Mouse (Mus musculus) kidney, postnatal 36 days (tissue): ENCODE measurements around the gene Tesk1.

Experiments used
- DNase-seq, 2 experiments: peaks; one replicate each; pipeline ENCODE4 v3.0.0; 2021 to 2022; ENCODE audit warnings: mixed read lengths in 2 of 2

Gene Tesk1

DNA sequence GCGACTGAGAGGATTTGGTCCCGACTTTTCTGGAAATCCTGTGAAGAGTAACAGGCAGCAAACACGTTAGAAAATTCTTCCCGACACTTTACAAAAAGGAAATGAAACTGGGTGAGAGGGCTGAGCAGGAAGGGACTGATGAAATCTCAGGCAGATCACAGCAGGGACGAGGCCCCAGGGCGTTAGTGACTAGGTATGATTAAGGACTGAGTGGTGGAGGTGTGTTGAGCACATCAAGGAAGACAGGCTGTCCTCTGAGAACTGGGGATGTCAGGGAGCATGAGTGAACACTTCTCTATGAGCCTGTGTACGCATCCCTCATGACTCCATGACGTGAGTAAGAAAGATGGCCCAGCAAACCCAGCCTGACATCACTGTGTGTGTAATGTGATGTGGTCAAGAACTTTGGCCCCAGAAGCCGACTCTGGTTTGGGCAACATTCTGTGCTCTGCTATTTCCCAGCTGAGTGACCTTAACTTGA is 21.9 kb upstream of the Tesk1 start:
- peak in 1 of 2 experiments; percentile 26 for DNase-seq

DNA sequence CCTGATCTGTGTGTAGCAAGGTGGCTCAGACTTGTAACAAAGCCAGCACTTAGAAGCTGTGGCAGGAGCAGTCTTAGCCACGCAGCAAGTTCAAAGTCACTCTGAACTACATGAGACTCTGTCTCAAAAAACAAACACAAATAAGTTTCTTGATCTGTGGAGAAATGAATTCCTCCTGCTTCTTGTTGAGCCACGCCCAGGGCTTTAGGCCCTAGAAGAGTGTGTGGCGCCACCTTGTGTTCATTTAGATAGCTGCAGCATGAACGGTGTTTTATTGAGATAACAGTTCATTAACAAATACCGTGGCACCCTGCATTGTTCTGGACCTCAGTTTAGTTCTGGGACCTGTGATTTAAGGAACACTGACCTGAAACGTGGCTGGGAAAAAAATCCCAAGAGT is 21.4 kb upstream of the Tesk1 start:
- DNase-seq: peak; percentile 88 to 90

DNA sequence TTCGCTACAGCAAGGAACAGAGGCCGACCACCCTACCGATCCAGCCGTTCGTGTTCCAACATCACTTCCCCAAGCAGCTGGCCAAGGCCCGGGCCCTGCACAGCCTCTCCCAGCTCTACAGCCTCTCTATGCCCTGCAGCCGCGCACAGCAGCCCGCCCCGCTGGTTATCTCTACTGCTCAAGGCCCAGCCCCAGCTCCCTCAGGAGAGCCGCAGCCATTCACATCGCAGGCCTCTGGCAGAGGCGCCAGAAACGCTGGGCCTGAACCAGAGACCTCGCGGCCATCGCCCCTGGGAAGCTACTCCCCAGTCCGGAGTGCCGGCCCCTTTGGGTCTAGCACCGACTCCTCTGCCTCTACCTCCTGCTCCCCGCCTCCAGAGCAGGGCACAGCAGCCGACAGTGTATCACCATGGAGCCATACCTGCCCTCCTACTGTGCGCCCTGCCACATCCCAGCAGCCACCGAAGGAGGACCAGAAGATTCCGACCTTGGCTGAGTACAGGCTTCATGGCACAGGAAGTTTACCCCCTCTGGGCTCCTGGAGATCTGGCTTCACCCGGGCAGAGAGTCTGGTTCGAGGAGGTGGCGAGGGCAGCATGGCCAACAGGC is 20.0 kb upstream of the Tesk1 start:
- DNase-seq: peak in 1 of 2 experiments; percentile 6

DNA sequence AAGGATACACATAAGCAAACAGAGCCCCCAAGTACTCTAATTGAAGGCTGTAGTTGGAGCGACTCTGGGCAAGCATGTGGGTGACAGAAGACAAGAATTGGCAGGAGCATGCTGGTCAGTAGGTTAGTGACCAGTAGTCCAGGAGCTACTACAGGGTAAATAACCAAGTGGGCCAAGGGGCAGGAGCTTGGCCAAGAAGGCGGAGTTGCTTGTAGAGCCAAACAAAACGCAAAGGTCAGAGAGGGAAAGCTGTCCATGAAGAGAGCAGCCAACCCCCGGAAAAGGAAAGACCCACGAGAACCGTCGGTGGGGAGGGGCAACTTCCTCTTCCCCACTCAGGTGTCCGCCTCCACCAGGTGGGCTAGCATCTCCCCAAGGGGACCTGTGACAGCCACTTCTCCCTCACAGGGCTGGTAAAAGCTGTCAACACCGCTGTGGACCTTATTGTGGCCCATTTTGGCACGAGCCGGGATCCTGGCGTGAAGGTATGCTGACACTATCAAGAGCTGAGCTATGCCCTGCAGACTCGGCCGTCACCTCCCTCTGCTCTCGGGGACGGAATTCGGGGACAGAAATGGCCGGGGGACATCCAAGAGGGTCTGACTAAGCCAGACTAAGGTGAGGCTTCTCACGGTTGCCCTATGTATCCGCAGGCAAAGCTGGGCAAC is 18.3 kb upstream of the Tesk1 start:
- peak; percentile 82 to 90 for DNase-seq

DNA sequence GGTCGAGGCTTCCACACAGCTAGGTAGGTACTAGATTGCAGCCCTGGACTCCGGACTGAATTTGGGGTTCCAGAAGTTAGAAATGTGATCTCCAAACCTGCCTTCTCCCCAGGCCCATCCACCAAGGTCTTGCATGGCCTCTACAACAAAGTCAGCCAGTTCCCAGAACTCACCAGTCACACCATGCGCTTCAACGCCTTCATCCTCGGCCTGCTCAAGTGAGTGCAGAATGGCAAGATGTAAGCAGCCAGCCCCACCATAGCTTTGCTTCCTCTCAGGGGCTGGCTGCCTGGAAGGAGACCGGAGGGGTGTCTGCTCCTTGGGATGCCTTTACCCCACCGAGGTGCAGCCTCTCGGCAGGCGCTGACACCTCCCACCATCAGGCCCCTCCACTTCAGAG is 17.7 kb upstream of the Tesk1 start:
- DNase-seq: no peak

DNA sequence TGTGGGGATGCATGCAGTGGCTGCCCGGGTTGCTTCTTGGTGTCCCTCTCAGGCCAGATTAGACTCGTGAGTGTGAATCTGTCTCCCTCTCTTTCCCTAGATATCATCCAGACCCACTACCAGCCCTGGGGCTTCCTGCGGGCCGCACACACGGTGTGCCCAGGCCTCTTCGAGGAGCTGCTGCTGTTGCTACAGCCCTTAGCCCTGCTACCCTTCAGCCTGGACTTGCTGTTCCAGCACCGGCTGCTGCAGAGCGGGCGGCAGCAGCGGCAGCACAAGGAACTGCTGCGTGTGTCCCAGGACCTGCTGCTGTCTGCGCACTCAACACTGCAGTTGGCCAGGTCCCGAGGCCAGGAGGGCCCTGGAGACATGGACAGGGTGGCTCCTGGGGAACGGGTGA is 16.5 kb upstream of the Tesk1 start:
- DNase-seq: no peak

DNA sequence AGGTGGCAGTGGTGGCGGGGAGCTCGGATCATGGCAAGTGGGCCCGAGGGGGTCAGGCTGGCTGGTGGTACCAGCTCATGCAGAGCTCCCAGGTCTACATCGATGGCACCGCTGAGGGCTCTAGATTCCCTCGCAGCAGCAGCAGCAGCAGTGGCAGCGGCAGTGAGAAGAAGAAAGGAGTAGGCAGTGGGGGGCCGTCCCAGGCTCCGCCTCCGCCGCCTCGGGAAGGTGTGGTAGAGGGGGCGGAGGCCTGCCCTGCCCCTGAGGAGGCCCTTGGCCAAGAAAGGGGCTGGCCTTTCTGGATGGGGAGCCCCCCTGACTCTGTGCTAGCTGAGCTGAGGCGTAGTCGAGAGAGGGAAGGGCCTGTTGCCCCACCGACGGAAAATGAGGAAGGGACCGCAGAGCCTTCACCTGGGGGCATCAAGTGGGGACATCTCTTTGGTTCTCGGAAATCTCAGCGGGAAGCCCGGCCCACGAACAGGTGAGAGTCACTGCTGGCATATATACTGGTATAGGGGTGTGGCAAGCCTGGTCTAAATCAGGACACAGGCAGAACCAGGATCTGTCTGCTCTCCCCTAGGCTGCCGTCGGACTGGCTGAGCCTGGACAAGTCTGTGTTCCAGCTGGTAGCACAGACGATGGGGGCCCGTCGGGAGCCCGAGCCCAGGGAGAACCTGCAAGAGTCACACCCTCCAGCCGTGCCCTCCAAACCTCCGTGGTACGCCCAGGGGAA is 15.9 kb upstream of the Tesk1 start:
- DNase-seq: no peak

DNA sequence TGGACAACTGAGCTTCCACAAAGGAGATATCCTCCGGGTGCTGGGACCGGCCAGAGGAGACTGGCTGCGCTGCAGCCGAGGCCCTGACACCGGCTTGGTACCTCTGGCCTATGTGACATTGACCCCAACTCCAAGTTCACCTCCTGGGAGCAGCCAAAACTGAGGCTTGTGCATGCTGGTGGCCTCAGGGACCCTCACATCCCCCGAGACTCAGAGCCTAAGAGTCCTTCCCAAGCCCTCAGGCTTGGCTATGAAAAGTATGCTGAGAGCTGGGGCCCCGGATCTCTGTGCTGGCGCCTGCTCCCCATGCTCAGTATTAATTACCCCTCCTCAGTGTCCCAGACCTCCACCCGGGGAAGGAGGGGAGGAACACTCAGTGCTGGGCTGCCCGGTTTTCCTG is 15.3 kb upstream of the Tesk1 start:
- no peak for DNase-seq

DNA sequence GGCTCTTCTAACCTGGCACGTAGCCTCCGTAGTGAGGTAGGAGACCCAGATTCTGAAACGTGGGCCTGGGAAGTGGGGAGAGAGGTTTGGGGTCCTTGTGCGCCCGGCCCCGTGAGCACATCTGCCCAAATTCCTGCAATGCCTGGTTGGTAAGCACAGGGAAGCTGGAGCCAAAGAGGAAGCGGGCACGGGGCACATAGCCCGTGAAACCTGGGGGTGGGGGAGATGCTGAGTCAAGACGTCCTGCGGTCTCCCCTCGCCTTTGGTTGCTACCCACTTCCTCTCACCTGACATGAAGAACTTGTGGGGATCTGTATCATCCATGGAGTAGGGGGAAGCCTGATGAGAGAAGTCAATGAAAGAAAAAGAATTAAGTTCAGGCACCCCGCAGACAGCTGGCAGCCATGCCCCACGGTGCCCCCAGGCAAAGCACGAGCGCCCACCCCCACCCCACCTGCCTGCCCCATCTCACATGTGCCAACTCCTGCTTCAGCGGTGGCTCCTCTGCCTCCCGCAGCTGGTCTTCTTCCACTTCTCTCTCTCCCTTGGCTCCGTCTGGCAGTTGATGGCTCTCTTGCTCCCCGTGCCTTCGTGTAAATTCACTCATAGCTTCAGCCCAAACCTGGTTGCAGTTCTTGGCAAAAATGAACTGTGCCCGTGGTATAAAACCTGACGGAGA is 14.1 kb upstream of the Tesk1 start:
- no peak for DNase-seq

DNA sequence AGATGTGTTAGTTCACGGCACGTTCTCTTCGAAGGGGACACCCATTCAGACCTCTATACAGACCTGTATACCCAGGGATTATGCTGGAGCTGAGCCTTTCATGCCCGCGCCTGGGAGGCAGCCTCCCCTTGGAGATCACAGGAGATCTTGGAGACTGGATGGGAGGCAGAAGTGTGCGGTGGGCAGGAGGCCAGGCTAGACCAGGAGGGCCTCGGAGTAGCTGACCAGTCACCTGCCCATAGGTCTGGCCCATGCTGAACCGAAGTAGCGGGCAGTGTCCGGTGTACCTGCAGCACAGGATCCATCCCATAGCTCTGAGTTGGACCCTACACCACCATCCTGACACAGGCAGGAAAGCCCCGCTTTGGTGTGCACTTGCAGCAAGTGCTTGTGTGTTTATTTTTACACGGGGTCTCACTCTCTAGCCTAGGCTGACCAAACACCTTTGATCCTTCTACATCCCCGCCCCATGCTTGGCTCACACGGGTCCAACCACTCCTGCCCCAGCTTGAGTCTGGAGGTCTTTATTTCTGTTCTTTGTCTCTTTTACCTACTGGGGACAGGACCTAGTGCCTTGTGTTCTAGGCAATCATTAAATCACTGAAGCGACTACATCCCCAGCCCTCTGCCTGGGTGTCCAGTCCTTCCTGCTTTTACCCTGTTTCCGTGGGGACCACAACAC is 13.4 kb upstream of the Tesk1 start:
- DNase-seq: peak; percentile 52

DNA sequence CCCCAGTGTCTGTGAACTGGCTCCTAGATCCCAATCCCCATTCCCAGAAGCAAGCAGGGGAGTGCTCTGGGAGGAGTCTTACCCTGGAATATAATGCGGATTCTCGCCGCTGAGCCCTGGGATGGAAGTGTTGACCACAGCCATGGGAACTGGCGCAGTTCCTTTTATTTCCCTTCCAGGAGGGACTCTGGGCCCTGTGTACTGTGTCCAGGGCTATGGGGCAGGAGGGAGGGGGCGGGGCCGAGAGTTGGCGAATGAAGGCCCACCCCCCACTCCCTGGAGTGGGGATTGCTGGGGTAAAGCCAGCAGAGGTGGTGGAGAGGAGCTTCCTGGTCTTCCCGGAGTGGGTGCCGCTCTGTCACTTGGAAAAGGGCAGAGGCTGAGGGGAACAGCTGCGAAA is 12.8 kb upstream of the Tesk1 start, which contains the start of gene Fam166b:
Fam166b (minus strand) TSS at position 189 of the 400 bp plus-strand sequence.
- peak; percentile 39 to 63 for DNase-seq

DNA sequence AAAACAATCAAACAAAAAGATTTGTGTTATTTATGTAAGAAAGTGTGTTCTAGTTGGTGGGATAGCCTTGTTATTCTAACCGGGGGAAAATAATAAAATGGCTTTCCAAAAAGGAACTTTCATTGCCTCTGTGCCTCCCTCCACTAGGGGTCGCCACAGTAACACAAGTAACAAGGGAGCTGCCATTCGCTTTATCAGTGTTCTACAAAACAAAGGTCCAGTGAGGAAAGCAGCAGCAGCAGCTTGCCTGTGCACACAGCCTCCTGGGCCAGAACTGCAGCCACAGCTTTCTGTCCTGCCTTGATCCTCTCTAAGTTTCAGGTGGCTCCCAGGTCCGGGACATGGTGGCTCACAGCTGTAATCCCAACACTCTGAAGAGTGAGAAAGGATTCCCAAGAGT is 10.0 kb upstream of the Tesk1 start:
- peak; percentile 90 to 94 for DNase-seq

DNA sequence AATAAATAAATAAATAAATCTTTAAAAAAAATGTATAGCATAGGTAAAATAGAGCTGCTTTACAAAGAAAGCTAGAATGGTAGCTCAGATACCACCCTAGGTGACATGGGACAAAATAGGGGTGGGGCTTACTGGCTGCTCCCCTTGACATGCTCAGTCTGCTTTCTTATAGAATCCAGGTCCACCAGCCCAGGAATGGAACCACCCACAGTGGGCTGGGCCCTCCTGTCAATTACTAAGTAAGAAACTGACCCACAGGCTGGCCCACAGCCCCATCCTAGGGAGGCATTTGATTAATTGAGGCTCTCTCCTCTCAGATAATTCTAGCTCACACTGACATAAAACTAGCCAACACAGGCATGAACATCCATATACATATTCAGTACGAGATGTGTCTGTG is 8.9 kb upstream of the Tesk1 start:
- DNase-seq: no peak

DNA sequence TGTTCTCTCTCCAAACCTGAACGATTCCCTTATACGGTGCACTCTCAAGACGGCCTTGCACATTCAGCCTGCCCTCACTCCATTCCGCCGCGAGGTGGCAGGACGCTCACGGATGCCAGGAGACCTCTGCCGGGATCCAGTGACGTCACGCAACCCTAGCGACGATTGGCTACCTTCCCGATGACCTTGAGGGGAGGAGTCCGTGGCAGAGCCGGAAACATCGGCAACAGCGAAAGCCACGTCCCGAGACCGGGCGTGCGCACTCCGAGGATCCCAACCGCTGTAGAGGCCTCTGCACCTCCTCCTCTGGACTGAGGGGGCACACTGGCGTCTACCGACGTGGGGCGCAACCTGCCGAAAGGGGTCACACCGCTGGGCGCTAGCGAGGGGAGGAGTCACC is 305 bp downstream of the Tesk1 start:
- peak; percentile 99 for DNase-seq

DNA sequence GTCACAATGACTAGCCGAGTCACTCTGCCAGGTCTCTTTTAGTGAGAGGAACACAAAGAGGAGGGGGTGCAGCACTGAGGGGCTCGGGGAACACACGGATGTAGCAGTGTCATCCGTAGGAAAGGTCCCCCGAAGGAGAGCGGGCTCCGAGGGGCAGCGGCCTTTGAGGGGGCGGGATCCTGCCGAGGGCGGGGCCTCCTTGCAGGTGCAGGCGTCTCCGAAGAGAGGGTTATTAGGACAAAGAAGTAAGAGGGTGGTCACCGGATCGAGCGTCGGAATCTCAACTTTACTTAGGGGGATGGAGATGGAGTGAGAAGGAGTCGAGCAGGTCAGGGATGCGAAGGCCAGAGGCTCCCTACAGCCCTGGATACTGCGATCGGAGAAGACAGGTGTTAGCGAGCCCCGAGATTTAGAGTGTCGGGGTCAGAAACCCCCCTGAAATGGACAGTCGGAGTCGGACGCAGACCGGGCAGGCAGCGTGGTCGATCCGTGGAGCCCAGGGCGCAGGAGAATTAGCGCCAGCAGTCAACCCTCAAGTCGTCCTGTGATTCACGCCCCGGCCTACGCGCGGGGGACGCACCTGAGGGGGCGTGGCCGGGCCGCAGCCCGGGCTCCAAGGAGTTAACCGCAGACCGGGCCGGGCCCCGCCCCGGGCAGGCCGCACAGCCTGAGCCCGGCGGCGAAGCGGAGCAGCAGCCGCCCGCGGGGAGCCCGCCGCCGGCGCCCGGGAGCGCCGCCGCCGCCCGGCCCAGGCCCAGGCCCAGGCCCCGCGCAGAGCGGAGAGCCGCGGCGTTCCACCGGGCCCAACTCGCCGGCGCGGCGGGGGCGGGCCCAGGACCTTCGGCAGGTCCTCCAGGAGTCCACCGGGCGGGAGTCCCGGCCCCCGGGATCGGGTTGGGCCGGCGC is 970 bp downstream of the Tesk1 start:
- peak; percentile 80 to 89 for DNase-seq

DNA sequence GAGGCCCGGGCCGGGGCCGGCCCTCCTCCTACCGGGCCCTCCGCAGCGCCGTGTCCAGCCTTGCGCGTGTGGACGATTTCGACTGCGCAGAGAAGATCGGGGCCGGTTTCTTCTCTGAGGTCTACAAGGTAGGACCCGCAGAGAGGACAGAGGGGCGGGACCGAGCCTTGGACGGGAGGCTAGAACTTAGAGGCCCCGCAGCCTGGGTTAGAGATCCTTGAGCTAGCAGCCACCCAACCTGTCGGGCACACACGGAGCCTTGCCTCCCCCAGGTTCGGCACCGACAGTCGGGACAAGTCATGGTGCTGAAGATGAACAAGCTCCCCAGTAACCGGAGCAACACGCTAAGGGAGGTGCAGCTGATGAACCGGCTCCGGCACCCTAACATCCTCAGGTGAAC is 1.8 kb downstream of the Tesk1 start:
- DNase-seq: peak in 1 of 2 experiments; percentile 55

DNA sequence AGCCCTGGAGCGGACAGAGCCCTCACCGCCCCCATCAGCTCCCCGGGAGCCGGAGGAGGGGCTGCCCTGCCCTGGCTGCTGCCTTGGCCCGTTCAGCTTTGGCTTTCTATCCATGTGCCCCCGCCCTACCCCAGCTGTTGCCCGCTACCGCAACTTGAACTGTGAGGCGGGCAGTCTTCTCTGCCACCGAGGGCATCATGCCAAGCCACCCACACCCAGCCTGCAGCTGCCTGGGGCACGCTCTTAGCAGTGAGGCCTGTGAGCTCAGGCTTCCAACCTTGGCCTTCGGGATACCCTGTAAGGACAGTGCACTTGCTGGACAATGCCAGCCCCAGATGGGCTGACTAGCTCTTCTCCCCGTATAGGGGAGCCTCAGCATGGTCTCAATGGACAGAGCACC is 5.5 kb downstream of the Tesk1 start:
- peak in 1 of 2 experiments; percentile 33 for DNase-seq

DNA sequence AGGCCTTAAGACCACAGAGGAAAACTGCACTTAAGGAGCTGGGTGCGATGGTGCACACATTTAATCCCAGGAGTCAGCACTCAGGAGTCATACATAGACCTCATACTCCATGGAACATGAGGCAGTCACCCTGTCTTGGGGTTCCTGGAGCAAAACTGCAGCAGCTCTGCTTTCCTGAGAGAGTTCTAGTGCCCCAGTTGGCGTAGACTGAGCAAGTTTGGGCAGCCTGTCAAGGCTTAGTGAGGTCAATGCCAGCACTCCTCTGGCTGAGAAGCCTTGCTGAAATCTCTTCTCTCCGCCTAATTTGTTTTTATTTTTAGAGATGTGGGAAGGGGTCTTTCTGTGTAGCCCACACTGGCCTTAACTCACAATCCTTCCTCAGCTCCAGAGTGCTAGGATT is 6.8 kb downstream of the Tesk1 start:
- no peak for DNase-seq

DNA sequence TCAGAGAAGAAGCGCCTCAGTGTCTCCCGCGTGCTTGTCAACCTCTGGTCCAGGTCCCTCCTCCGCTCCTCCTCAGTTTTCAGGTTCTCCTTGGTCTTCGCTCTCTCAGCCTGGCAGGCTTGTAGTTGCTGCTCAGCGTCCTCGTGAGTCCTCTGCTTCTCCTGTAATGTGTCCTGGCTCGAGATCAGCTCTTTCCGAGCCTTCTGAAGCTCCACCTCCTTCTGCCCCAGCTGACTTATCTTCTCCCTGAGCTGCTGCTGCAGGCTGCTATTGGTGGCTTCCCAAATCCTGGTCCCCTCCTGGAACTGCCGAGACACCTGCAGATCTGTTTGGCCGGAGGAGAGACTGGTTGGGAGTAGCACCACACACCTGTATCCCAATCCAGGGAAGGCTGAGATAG is 10.6 kb downstream of the Tesk1 start:
- DNase-seq: peak in 1 of 2 experiments; percentile 32

DNA sequence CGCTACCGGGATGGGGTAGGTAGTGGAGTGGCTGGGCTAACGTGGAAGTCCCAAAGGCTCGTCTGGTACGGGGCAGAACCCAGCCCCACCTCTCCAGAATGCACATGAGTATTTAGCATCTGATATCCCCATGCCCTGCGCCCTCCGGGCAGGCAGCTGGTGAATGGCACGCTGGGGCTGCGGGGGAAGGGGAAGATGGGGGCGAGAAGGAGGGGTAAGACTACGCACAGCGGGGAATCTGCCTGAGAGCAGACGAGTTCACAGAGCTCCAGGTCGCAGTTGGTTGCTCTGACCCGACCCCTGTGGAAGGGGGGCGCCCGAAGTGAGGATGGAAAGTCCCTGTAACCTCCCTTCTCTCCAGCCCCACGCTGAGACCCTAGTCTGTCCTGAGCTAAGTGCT is 11.7 kb downstream of the Tesk1 start:
- DNase-seq: no peak

DNA sequence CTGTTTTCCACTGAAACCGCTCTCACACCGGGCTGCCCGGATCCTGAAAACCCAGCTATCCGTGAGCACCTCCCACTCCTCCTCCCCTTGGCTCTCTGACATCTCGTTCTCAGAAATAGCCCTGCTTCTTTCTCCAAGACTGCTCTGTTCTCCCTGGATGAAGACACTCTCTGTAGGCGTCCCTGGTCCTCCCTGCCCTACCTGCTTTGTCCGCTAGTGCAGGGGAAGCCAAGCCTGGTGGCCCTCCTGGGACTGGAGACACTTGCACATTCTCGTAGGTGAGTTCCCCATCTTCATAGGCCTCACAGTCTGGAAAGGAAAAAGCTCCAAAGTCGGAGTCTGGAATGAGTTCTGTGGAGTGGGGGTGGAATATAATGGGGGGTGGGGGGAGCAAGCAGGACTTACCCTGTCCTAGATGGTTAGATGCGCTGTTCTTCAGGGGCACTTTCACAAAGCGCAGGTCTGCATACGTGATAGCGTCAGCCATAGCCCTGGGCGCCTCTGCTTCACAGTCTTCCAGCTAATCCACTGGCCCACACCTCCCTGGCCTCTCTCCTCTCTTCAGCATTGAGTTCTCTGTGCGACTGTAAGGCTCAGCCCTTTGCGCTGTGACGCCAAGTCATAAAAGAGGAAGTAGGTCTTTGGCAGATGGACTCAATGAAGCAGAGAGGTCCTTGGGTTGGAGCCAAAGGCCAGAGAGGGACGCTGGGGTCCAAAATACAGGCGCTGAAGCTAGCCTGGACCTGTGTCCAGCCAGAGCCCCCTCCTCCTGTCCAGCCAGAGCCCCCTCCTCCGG is 12.5 kb downstream of the Tesk1 start, which contains the start of gene Cd72:
Cd72 (minus strand) TSS at position 588 of the 796 bp plus-strand sequence.
- DNase-seq: peak in 1 of 2 experiments; percentile 28
